ENCODE assay signal across 14 mouse cellular contexts in the genomic region with DNA sequence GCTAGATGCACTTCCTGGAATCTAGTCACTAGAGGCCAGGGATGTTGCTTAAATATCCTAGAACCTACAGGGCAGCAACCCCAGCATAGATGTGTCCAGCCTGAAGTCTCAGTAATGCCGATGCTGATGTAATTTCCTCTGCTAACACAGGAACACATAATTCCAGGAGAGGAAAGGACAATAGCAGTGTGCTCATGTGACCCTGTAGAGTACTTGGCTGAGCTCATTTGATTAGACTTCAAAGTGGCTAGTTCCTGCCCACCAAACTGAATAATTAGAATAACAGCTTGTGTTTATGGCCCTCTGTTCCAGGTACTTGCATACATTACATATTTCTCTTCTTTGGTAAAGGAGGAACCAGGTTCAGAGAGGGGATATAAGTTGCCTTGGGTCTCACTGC.
"Had no signal": no experiment of that assay in that cellular context is flagged by ENCODE, and none has a peak within 500 bp of the region (broad histone marks: within the 10 kb centered on the region; RNA-seq: fewer than 3 reads in every experiment).

No protein-coding gene starts in this region.

- H3K4me3 ChIP-seq: kidney, embryonic 15.5 days; liver, embryonic 15.5 days; midbrain, embryonic 13.5 days; stomach, embryonic 15.5 days had no signal

- H3K9ac ChIP-seq: kidney, embryonic 15.5 days; liver, embryonic 15.5 days; lung, embryonic 14.5 days; midbrain, embryonic 13.5 days; stomach, embryonic 15.5 days had no signal

- H3K27me3 ChIP-seq: midbrain, embryonic 13.5 days; stomach, embryonic 15.5 days had no signal

- H3K9me3 ChIP-seq: kidney, embryonic 15.5 days; liver, embryonic 15.5 days; midbrain, embryonic 13.5 days; stomach, embryonic 15.5 days had no signal

- H3K27ac ChIP-seq: kidney, embryonic 15.5 days; liver, embryonic 15.5 days; macrophage; midbrain, embryonic 13.5 days; stomach, embryonic 15.5 days had no signal

- DNase-seq: kidney, adult 2 months; kidney, postnatal 25 days; layer of hippocampus, postnatal 36 days; left cerebral cortex, postnatal 4 days; lung, embryonic 14.5 days; right cerebral cortex, postnatal 14 days; thymus, adult 2 months; thymus, postnatal 25 days had no signal

- H3K36me3 ChIP-seq: kidney, embryonic 15.5 days; liver, embryonic 15.5 days; midbrain, embryonic 13.5 days; stomach, embryonic 15.5 days had no signal

- H3K4me1 ChIP-seq: kidney, embryonic 15.5 days; liver, embryonic 15.5 days; stomach, embryonic 15.5 days had no signal

- H3K4me2 ChIP-seq: kidney, embryonic 15.5 days; liver, embryonic 11.5 days; liver, embryonic 15.5 days; lung, embryonic 14.5 days; midbrain, embryonic 13.5 days; stomach, embryonic 15.5 days had no signal

- ATAC-seq: midbrain, embryonic 13.5 days had no signal
